Mouse (Mus musculus) cerebellum, adult 2 months (tissue): ENCODE results near the gene Rabgap1l. TPM values are rescaled to one million over a fixed set of nuclear protein-coding genes. Genes with fewer than 3 reads are reported as not detected.

Source experiments
- DNase-seq, 2 experiments: peaks; one replicate each; pipeline ENCODE4 v3.0.0; 2021
- H3K27ac ChIP-seq: fragments of 200-500 bp; 2 replicates; pipeline ENCODE4 v1.5.1; 2012; ENCODE audit warnings: low read length, control low read depth, inconsistent platforms; ENCODE audit not compliant: insufficient read depth
- H3K27me3 ChIP-seq: fragments of 200-500 bp; 2 replicates; pipeline ENCODE4 v1.6.1; 2012; ENCODE audit warnings: inconsistent platforms, mild to moderate bottlenecking, low read length, moderate library complexity; ENCODE audit not compliant: control insufficient read depth, insufficient read depth
- H3K4me1 ChIP-seq: fragments of 200-500 bp; 2 replicates; pipeline ENCODE4 v1.6.1; 2011; ENCODE audit warnings: low read length; ENCODE audit not compliant: control insufficient read depth, insufficient read depth
- H3K4me3 ChIP-seq: fragments of 200-500 bp; replicated peaks from 2 replicates; pipeline ENCODE3; 2011; ENCODE audit warnings: mild to moderate bottlenecking, low read depth, low read length, control low read depth; ENCODE audit not compliant: insufficient read depth
- CTCF ChIP-seq: fragments of 200-500 bp; IDR thresholded peaks from 2 replicates; pipeline ENCODE4 v1.5.1; 2011; ENCODE audit warnings: low read depth, mild to moderate bottlenecking, control low read depth, low read length, moderate library complexity, borderline replicate concordance; ENCODE audit not compliant: insufficient read depth
- POLR2A ChIP-seq: fragments of 200-500 bp; IDR thresholded peaks from 2 replicates; pipeline ENCODE4 v1.6.1; 2011; ENCODE audit warnings: low read length, control low read depth, borderline replicate concordance; ENCODE audit not compliant: insufficient read depth
- WGBS: fragments of 180-500 bp; shearing (Covaris S2); methylation state at CpG from one replicate; pipeline ENCODE4 v1.1.7; 2018; 5-methylcytosine and 5-hydroxymethylcytosine counted together
- polyA plus RNA-seq: library from polyadenylated mRNA; depleted of rRNA; stranded (reverse); fragments of >200 nt; gene quantifications from 2 replicates; pipeline ENCODE4 v1.2.3, GENCODE M21; 2012

Rabgap1l gene
- polyA plus RNA-seq, 1 experiment, result 57.7 TPM

- Histone ChIP-seq H3K27ac (no peak overlapping the region), H3K27me3 (no peaks in the 10 kb centered on the region), H3K4me3 (no peak overlapping the region), H3K4me1 (0 out of 2 replicates have a peak, but pooled peaks cover 2% of the 10 kb centered on the region)
- TF ChIP-seq POLR2A, result no peak
- TF ChIP-seq CTCF, result no peak
- 93% methylated on average over 2 of the region's 2 CpGs for WGBS
- DNase-seq, result no peak
Observed at GRCm38 (mm10) chr1:160237981-160238380, 555.0 kb downstream of the Rabgap1l start.

GRCm38 (mm10) chr1:160233921-160234320 is 559.1 kb downstream of the Rabgap1l start:
- TF ChIP-seq CTCF (no peak), POLR2A (no peak)
- DNase-seq, result no peak
- H3K4me3 ChIP-seq, result no peak overlapping the region
- no peak overlapping the region for H3K27ac ChIP-seq
- no peaks in the 10 kb centered on the region for H3K4me1 ChIP-seq
- no peaks in the 10 kb centered on the region for H3K27me3 ChIP-seq

- no peak overlapping the region for H3K4me3 ChIP-seq
- H3K27ac ChIP-seq, result no peak overlapping the region
- DNase-seq, result no peak
- TF ChIP-seq CTCF, result no peak
- no peak for TF ChIP-seq POLR2A
- H3K27me3 ChIP-seq, result no peaks in the 10 kb centered on the region
- no peaks in the 10 kb centered on the region for H3K4me1 ChIP-seq
- 87% methylated on average over 3 of the region's 3 CpGs for WGBS
Observed at GRCm38 (mm10) chr1:160232113-160232512, 560.9 kb downstream of the Rabgap1l start.

- Histone ChIP-seq H3K27ac (no peak overlapping the region), H3K4me3 (no peak overlapping the region), H3K27me3 (no peaks in the 10 kb centered on the region), H3K4me1 (no peaks in the 10 kb centered on the region)
- 21% methylated on average over 4 of the region's 4 CpGs for WGBS
- TF ChIP-seq CTCF (no peak), POLR2A (no peak)
- DNase-seq, result peak in 1 of 2 experiments; percentile 55
Observed at GRCm38 (mm10) chr1:160231013-160231412, 562.0 kb downstream of the Rabgap1l start.

GRCm38 (mm10) chr1:160227850-160228249 is 565.2 kb downstream of the Rabgap1l start:
- Histone ChIP-seq H3K27me3 (no peaks in the 10 kb centered on the region), H3K27ac (no peak overlapping the region), H3K4me1 (no peaks in the 10 kb centered on the region), H3K4me3 (no peak overlapping the region)
- TF ChIP-seq POLR2A (no peak), CTCF (no peak)
- DNase-seq, result no peak

GRCm38 (mm10) chr1:160227196-160227595 is 565.8 kb downstream of the Rabgap1l start:
- Histone ChIP-seq H3K27me3 (no peaks in the 10 kb centered on the region), H3K27ac (no peak overlapping the region), H3K4me3 (no peak overlapping the region), H3K4me1 (no peaks in the 10 kb centered on the region)
- no peak for DNase-seq
- TF ChIP-seq POLR2A, result no peak
- no peak for TF ChIP-seq CTCF
- 94% methylated on average over 4 of the region's 4 CpGs for WGBS

- WGBS, result 88% methylated on average over 2 of the region's 2 CpGs
- no peak overlapping the region for H3K27ac ChIP-seq
Observed at GRCm38 (mm10) chr1:160224093-160224492, 568.9 kb downstream of the Rabgap1l start.

GRCm38 (mm10) chr1:160217898-160218297 is 575.1 kb downstream of the Rabgap1l start:
- Histone ChIP-seq H3K27me3 (no peaks in the 10 kb centered on the region), H3K4me3 (no peak overlapping the region), H3K27ac (no peak overlapping the region), H3K4me1 (peaks cover 2% of the 10 kb centered on the region; the same call in 1 of the 2 replicates)
- TF ChIP-seq CTCF (no peak), POLR2A (no peak)
- no peak for DNase-seq
- 89% methylated on average over 3 of the region's 3 CpGs for WGBS

More at GRCm38 (mm10) chr1:160224093-160224492, 568.9 kb downstream of the Rabgap1l start:
- TF ChIP-seq CTCF, result no peak
- no peak for TF ChIP-seq POLR2A
- Histone ChIP-seq H3K4me1 (no peaks in the 10 kb centered on the region), H3K4me3 (no peak overlapping the region), H3K27me3 (no peaks in the 10 kb centered on the region)
- DNase-seq, result no peak

- no peak for TF ChIP-seq POLR2A
- TF ChIP-seq CTCF, result no peak
Observed at GRCm38 (mm10) chr1:160214171-160214570, 578.8 kb downstream of the Rabgap1l start.

More at GRCm38 (mm10) chr1:160214171-160214570, 578.8 kb downstream of the Rabgap1l start:
- 61% methylated on average over 7 of the region's 7 CpGs for WGBS
- DNase-seq, result no peak
- Histone ChIP-seq H3K27ac (no peak overlapping the region), H3K4me3 (no peak overlapping the region), H3K27me3 (no peaks in the 10 kb centered on the region), H3K4me1 (peaks cover 2% of the 10 kb centered on the region; the same call in 1 of the 2 replicates)
